ENCODE assay signal across 12 mouse cellular contexts in genomic region chr10:41006634-41007033, GRCm38 (mm10).
A peak's percentile ranks its signal among the peaks of the same experiment; 100 is the strongest.
DNase-seq lines count a peak whose midpoint lies in the region; ATAC-seq lines count a peak whose summit lies in the region.
"Had no signal": no experiment of that assay in that cellular context is flagged by ENCODE, and none has a peak within 500 bp of the region (broad histone marks: within the 10 kb centered on the region; RNA-seq: fewer than 3 reads in every experiment).

No protein-coding gene starts in this region.

- DNase-seq in heart, embryonic 10.5 days (ENCODE audit: low spot score), result peak; percentile 84
- no peak for DNase-seq in heart, adult 8-10 months (ENCODE audit: low spot score)
- peak; percentile 19 for DNase-seq in c-Kit-positive CD71-negative TER-119-negative erythroid progenitor cells, embryonic 14.5 days (ENCODE audit: low read depth)
- peak; percentile 47 for DNase-seq in liver, embryonic 11.5 days (ENCODE audit: low spot score)
- peak; percentile 50 to 67 for DNase-seq in spleen, postnatal 14 days (ENCODE audit: low spot score in 2 of 2)
- no peak for DNase-seq in natural killer cell, adult 2 months (ENCODE audit: low spot score in 2 of 2)
- no peak for DNase-seq in thymus, postnatal 4 days
- no peak for DNase-seq in retina, embryonic 14.5 days (ENCODE audit: low spot score)
- DNase-seq: layer of hippocampus, postnatal 36 days had no signal

- no peak overlapping the region for H3K27ac ChIP-seq in heart, embryonic 10.5 days
- no peak overlapping the region for H3K27ac ChIP-seq in liver, embryonic 11.5 days (ENCODE audit: low read depth, low read length)
- H3K27ac ChIP-seq: hindbrain, embryonic 13.5 days; kidney, postnatal 0 days had no signal

- 66% methylated on average over 9 of the region's 9 CpGs for WGBS in heart, embryonic 10.5 days
- 49% methylated on average over 9 of the region's 9 CpGs for WGBS in liver, embryonic 11.5 days

- no peaks in the 10 kb centered on the region for H3K36me3 ChIP-seq in heart, embryonic 10.5 days
- no peaks in the 10 kb centered on the region for H3K36me3 ChIP-seq in liver, embryonic 11.5 days (ENCODE audit: control insufficient read depth, insufficient read depth, low read length)
- H3K36me3 ChIP-seq: hindbrain, embryonic 13.5 days had no signal

- no peaks in the 10 kb centered on the region for H3K9me3 ChIP-seq in heart, embryonic 10.5 days
- H3K9me3 ChIP-seq in liver, embryonic 11.5 days (ENCODE audit: control insufficient read depth, low read length), result no peaks in the 10 kb centered on the region
- H3K9me3 ChIP-seq: hindbrain, embryonic 13.5 days; megakaryocyte, embryonic 14.5 days had no signal

- peak; percentile 97 for ATAC-seq in liver, embryonic 11.5 days (replicated peaks; ENCODE audit: low FRiP score)

- H3K9ac ChIP-seq in liver, embryonic 11.5 days (ENCODE audit: low read depth, low read length), result no peak overlapping the region
- H3K9ac ChIP-seq: hindbrain, embryonic 13.5 days had no signal

- H3K27me3 ChIP-seq in heart, embryonic 10.5 days (ENCODE audit: insufficient read depth, poor library complexity, severe bottlenecking), result no peaks in the 10 kb centered on the region
- no peaks in the 10 kb centered on the region for H3K27me3 ChIP-seq in liver, embryonic 11.5 days (replicated peaks; ENCODE audit: control insufficient read depth, insufficient read depth, low read length)
- H3K27me3 ChIP-seq: hindbrain, embryonic 13.5 days had no signal

- H3K4me1 ChIP-seq in heart, embryonic 10.5 days, result no peaks in the 10 kb centered on the region
- H3K4me1 ChIP-seq in liver, embryonic 11.5 days (replicated peaks; ENCODE audit: control insufficient read depth, insufficient read depth, low read length), result peaks cover 22% of the 10 kb centered on the region
- H3K4me1 ChIP-seq: hindbrain, embryonic 13.5 days; megakaryocyte, embryonic 14.5 days had no signal

- H3K4me2 ChIP-seq in liver, embryonic 11.5 days, result peak overlapping the region; percentile 18; the same call in 1 of the 2 replicates
- H3K4me2 ChIP-seq: hindbrain, embryonic 13.5 days had no signal

- no peak overlapping the region for H3K4me3 ChIP-seq in heart, embryonic 10.5 days
- no peak overlapping the region for H3K4me3 ChIP-seq in liver, embryonic 11.5 days (ENCODE audit: low read depth, low read length)
- H3K4me3 ChIP-seq: hindbrain, embryonic 13.5 days; megakaryocyte, embryonic 14.5 days had no signal

Comparison
In these comparisons a context has a peak if more than half of its experiments do, and no peak if none do; other contexts are left out.
1. DNase-seq: peak in heart, embryonic 10.5 days (single experiment), c-Kit-positive CD71-negative TER-119-negative erythroid progenitor cells, embryonic 14.5 days (single experiment), liver, embryonic 11.5 days (single experiment) and spleen, postnatal 14 days (2 of 2); none in heart, adult 8-10 months (single experiment), natural killer cell, adult 2 months (0 of 2), thymus, postnatal 4 days (single experiment) and retina, embryonic 14.5 days (single experiment).